Mouse (Mus musculus) liver, embryonic 16.5 days (tissue): ENCODE data around the gene Mcm2. TPM values are rescaled to one million over a fixed set of nuclear protein-coding genes. Genes with fewer than 3 reads are reported as not detected.

Experiments used
- ATAC-seq: fragments of 200-750 bp; cut with Nextera tagmentation; 2 replicates; pipeline ENCODE4 v1.8.0; 2017; ENCODE audit warnings: low read depth, mild to moderate bottlenecking, moderate number of reproducible peaks, moderate library complexity
- H3K27ac ChIP-seq: fragments of 300-500 bp; sonication (generic); 2 replicates; pipeline ENCODE4 v1.5.1; 2014; ENCODE audit warnings: mild to moderate bottlenecking, low read length
- H3K27me3 ChIP-seq: fragments of 300-500 bp; sonication (generic); 2 replicates; pipeline ENCODE4 v1.6.1; 2014; ENCODE audit warnings: low read depth, low read length, mixed read lengths; ENCODE audit not compliant: control insufficient read depth, insufficient read depth
- H3K36me3 ChIP-seq: fragments of 300-500 bp; sonication (generic); 2 replicates; pipeline ENCODE4 v1.6.1; 2014; ENCODE audit warnings: mild to moderate bottlenecking; ENCODE audit not compliant: control insufficient read depth, insufficient read depth
- H3K4me1 ChIP-seq: fragments of 300-500 bp; sonication (generic); 2 replicates; pipeline ENCODE4 v1.6.1; 2014; ENCODE audit warnings: low read depth, low read length, mixed read lengths; ENCODE audit not compliant: control insufficient read depth
- H3K4me2 ChIP-seq: fragments of 300-500 bp; sonication (generic); 2 replicates; pipeline ENCODE4 v1.6.1; 2014; ENCODE audit warnings: low read depth, low read length, mixed read lengths
- H3K4me3 ChIP-seq: fragments of 300-500 bp; sonication (generic); 2 replicates; pipeline ENCODE4 v1.5.1; 2014; ENCODE audit warnings: low read depth, mild to moderate bottlenecking, low read length
- H3K9ac ChIP-seq: fragments of 300-500 bp; sonication (generic); 2 replicates; pipeline ENCODE4 v1.6.1; 2014; ENCODE audit warnings: low read depth, low read length
- H3K9me3 ChIP-seq: fragments of 300-500 bp; sonication (generic); replicated peaks from 2 replicates; pipeline ENCODE4 v1.6.1; 2016; ENCODE audit warnings: low read length; ENCODE audit not compliant: control insufficient read depth
- WGBS: fragments of 180-500 bp; shearing (Covaris S2); extraction: QIAGEN DNeasy Blood & Tissue Kit; methylation state at CpG from one replicate; pipeline ENCODE4 v1.1.7; 2014; ENCODE audit not compliant: insufficient replicate concordance; 5-methylcytosine and 5-hydroxymethylcytosine counted together
- polyA plus RNA-seq: library from polyadenylated mRNA; unstranded; fragments of >200 nt; fragmentation: Nextera tagmentation; extraction: Ambion mirVana; gene quantifications from 2 replicates; pipeline ENCODE4 v1.2.1, GENCODE M21; 2015

Gene Mcm2
- polyA plus RNA-seq, 1 experiment from 2014 or later, result 128 TPM

GRCm38 (mm10) chr6:88886417-88886967, 12.1 kb downstream of the Mcm2 start:
- ATAC-seq, result no peak
- Histone ChIP-seq H3K4me3 (no peak overlapping the region), H3K9ac (no peak overlapping the region), H3K36me3 (peaks cover 93% of the 10 kb centered on the region), H3K4me1 (peaks cover 14% of the 10 kb centered on the region), H3K9me3 (no peaks in the 10 kb centered on the region), H3K27me3 (no peaks in the 10 kb centered on the region), H3K27ac (no peak overlapping the region), H3K4me2 (no peak overlapping the region)
- 85% methylated on average over 2 of the region's 2 CpGs for WGBS

- 85% methylated on average over 12 of the region's 12 CpGs for WGBS
- Histone ChIP-seq H3K27ac (no peak overlapping the region), H3K36me3 (peaks cover 86% of the 10 kb centered on the region), H3K9ac (no peak overlapping the region), H3K27me3 (no peaks in the 10 kb centered on the region), H3K4me3 (no peak overlapping the region), H3K4me1 (peaks cover 11% of the 10 kb centered on the region), H3K9me3 (no peaks in the 10 kb centered on the region), H3K4me2 (no peak overlapping the region)
- ATAC-seq, result no peak
These were observed 12.8 kb downstream of the Mcm2 start for GRCm38 (mm10) chr6:88885644-88886416.

GRCm38 (mm10) chr6:88884690-88885089, 13.9 kb downstream of the Mcm2 start:
- H3K27ac ChIP-seq, result no peak overlapping the region
- H3K4me2 ChIP-seq, result no peak overlapping the region
- no peak overlapping the region for H3K9ac ChIP-seq
- no peaks in the 10 kb centered on the region for H3K27me3 ChIP-seq
- 94% methylated on average over 17 of the region's 17 CpGs for WGBS
- no peak for ATAC-seq
- no peaks in the 10 kb centered on the region for H3K9me3 ChIP-seq
- H3K36me3 ChIP-seq, result peaks cover 75% of the 10 kb centered on the region
- no peak overlapping the region for H3K4me3 ChIP-seq
- peaks cover 6% of the 10 kb centered on the region for H3K4me1 ChIP-seq

GRCm38 (mm10) chr6:88884195-88884594, 14.4 kb downstream of the Mcm2 start:
- ATAC-seq, result no peak

GRCm38 (mm10) chr6:88881334-88881733, 17.2 kb downstream of the Mcm2 start:
- no peak for ATAC-seq
- H3K4me1 ChIP-seq, result no peaks in the 10 kb centered on the region
- 87% methylated on average over 7 of the region's 7 CpGs for WGBS
- H3K9ac ChIP-seq, result no peak overlapping the region
- H3K4me2 ChIP-seq, result no peak overlapping the region
- H3K36me3 ChIP-seq, result peaks cover 43% of the 10 kb centered on the region
- H3K4me3 ChIP-seq, result no peak overlapping the region
- H3K27ac ChIP-seq, result no peak overlapping the region
- H3K9me3 ChIP-seq, result no peaks in the 10 kb centered on the region
- H3K27me3 ChIP-seq, result peaks cover 3% of the 10 kb centered on the region

More at GRCm38 (mm10) chr6:88884195-88884594, 14.4 kb downstream of the Mcm2 start:
- WGBS, result 85% methylated on average over 10 of the region's 10 CpGs
- no peak overlapping the region for H3K4me2 ChIP-seq
- H3K4me1 ChIP-seq, result peaks cover 4% of the 10 kb centered on the region; the same call in 1 of the 2 replicates
- no peak overlapping the region for H3K27ac ChIP-seq
- no peaks in the 10 kb centered on the region for H3K9me3 ChIP-seq
- peaks cover 70% of the 10 kb centered on the region for H3K36me3 ChIP-seq
- H3K27me3 ChIP-seq, result no peaks in the 10 kb centered on the region
- no peak overlapping the region for H3K4me3 ChIP-seq
- H3K9ac ChIP-seq, result no peak overlapping the region

GRCm38 (mm10) chr6:88879471-88879870, 19.1 kb downstream of the Mcm2 start:
- Histone ChIP-seq H3K4me2 (no peak overlapping the region), H3K9ac (no peak overlapping the region), H3K27me3 (peaks cover 21% of the 10 kb centered on the region), H3K4me3 (no peak overlapping the region), H3K9me3 (no peaks in the 10 kb centered on the region), H3K4me1 (no peaks in the 10 kb centered on the region), H3K36me3 (peaks cover 28% of the 10 kb centered on the region), H3K27ac (no peak overlapping the region)
- ATAC-seq, result no peak
- 58% methylated on average over 4 of the region's 4 CpGs for WGBS

- Histone ChIP-seq H3K4me2 (peak within 1 kb of the TSS; percentile 74), H3K9ac (no peak within 1 kb of the TSS), H3K9me3 (no peaks in the 10 kb centered on the region), H3K27ac (no peak within 1 kb of the TSS), H3K27me3 (peaks cover 60% of the 10 kb centered on the region), H3K4me3 (peak within 1 kb of the TSS; percentile 55), H3K36me3 (no peaks in the 10 kb centered on the region), H3K4me1 (no peaks in the 10 kb centered on the region)
- WGBS, result 7% methylated on average over 49 of the region's 63 CpGs
- ATAC-seq, result peak; percentile 61; the same call in 1 of the 2 replicates
These were observed 23.6 kb downstream of the Mcm2 start, which contains the start of gene Podxl2 for GRCm38 (mm10) chr6:88874868-88875508. Gene Podxl2 (minus strand): TSS chr6:88875044.

- H3K4me2 ChIP-seq, result peak overlapping the region; percentile 74
- ATAC-seq, result no peak
- H3K9ac ChIP-seq, result no peak overlapping the region
- H3K4me3 ChIP-seq, result peak overlapping the region; percentile 55
- H3K27ac ChIP-seq, result no peak overlapping the region
- H3K27me3 ChIP-seq, result peaks cover 60% of the 10 kb centered on the region
- WGBS, result 6% methylated on average over 73 of the region's 74 CpGs
- H3K36me3 ChIP-seq, result no peaks in the 10 kb centered on the region
- H3K9me3 ChIP-seq, result no peaks in the 10 kb centered on the region
- H3K4me1 ChIP-seq, result no peaks in the 10 kb centered on the region
These were observed 24.4 kb downstream of the Mcm2 start for GRCm38 (mm10) chr6:88873965-88874867.
